Mouse (Mus musculus) heart, adult 2 months (tissue): ENCODE results near the gene Fastk. TPM values are rescaled to one million over a fixed set of nuclear protein-coding genes. Genes with fewer than 3 reads are reported as not detected.
A peak's percentile ranks its signal among the peaks of the same experiment; 100 is the strongest.
"Not testable (repeated sequence)": the region's sequence is repeated elsewhere in the genome, so short reads cannot be mapped to it uniquely, and the experiment has no call there.

Experiments used
- DNase-seq, 2 experiments: peaks; one replicate each; pipeline ENCODE4 v3.0.0; 2021
- H3K27ac ChIP-seq: fragments of 200-600 bp; 2 replicates; pipeline ENCODE4 v1.8.1; 2022
- H3K27me3 ChIP-seq: fragments of 200-500 bp; 2 replicates; pipeline ENCODE4 v1.6.1; 2012; ENCODE audit warnings: mild to moderate bottlenecking, low read length, inconsistent platforms, mixed read lengths; ENCODE audit not compliant: control insufficient read depth, insufficient read depth
- H3K36me3 ChIP-seq: fragments of 200-500 bp; 2 replicates; pipeline ENCODE4 v1.6.1; 2012; ENCODE audit warnings: low read length, inconsistent platforms; ENCODE audit not compliant: control insufficient read depth, insufficient read depth
- H3K4me1 ChIP-seq: fragments of 200-500 bp; 2 replicates; pipeline ENCODE4 v1.6.1; 2011; ENCODE audit warnings: low read length; ENCODE audit not compliant: control insufficient read depth, insufficient read depth
- H3K4me3 ChIP-seq: fragments of 200-600 bp; 2 replicates; pipeline ENCODE4 v1.8.1; 2022
- H3K79me2 ChIP-seq: fragments of 200-500 bp; replicated peaks from 2 replicates; pipeline ENCODE4 v1.6.1; 2012; ENCODE audit warnings: mild to moderate bottlenecking, inconsistent platforms, low read length, moderate library complexity, mixed read lengths; ENCODE audit not compliant: control insufficient read depth, insufficient read depth
- H3K9ac ChIP-seq: fragments of 200-500 bp; 2 replicates; pipeline ENCODE4 v1.6.1; 2012; ENCODE audit warnings: low read depth, mild to moderate bottlenecking, control low read depth, inconsistent platforms, low read length, mixed read lengths
- CTCF ChIP-seq: fragments of 200-600 bp; IDR thresholded peaks from 2 replicates; pipeline ENCODE4 v1.8.1; 2022; ENCODE audit warnings: antibody characterized with exemption, mild to moderate bottlenecking, moderate library complexity
- EP300 ChIP-seq: fragments of 200-500 bp; IDR thresholded peaks from 2 replicates; pipeline ENCODE4 v1.6.1; 2011; ENCODE audit warnings: low read depth, low read length, control low read depth; ENCODE audit not compliant: insufficient read depth
- POLR2A ChIP-seq: fragments of 200-500 bp; IDR thresholded peaks from 2 replicates; pipeline ENCODE4 v1.6.1; 2011; ENCODE audit warnings: mild to moderate bottlenecking, low read depth, low read length, control low read depth; ENCODE audit not compliant: insufficient read depth
- WGBS: fragments of 180-500 bp; shearing (Covaris S2); methylation state at CpG from one replicate; pipeline ENCODE4 v1.1.7; 2018; 5-methylcytosine and 5-hydroxymethylcytosine counted together
- intact Hi-C: fragments of 180-260 bp; cut with DNase I; formaldehyde crosslinking; loops from one replicate; pipeline ENCODE4 v1.15.1; 2025
- polyA plus RNA-seq: library from polyadenylated mRNA; depleted of rRNA; stranded (reverse); fragments of >200 nt; gene quantifications from 2 replicates; pipeline ENCODE4 v1.2.3, GENCODE M21; 2012
- total RNA-seq, 2 experiments: library from RNA; stranded (reverse); gene quantifications; 2 replicates each; pipeline ENCODE4 v1.2.3; 2021

Gene Fastk
- total and polyA plus RNA-seq, 3 experiments = 287 to 613 (median 328) TPM

GRCm38 (mm10) chr5:24404594-24405360 is 40.3 kb downstream of the Fastk start:
- 67% methylated on average over 6 of the region's 6 CpGs for WGBS
- Histone ChIP-seq H3K27ac (no peak overlapping the region), H3K79me2 (no peaks in the 10 kb centered on the region), H3K36me3 (no peaks in the 10 kb centered on the region), H3K27me3 (no peaks in the 10 kb centered on the region), H3K4me1 (no peaks in the 10 kb centered on the region; the same call in 1 of the 2 replicates), H3K9ac (no peak overlapping the region), H3K4me3 (no peak overlapping the region)
- TF ChIP-seq CTCF = no peak
- intact Hi-C loops = no loop called here
- no peak for DNase-seq

DNA sequence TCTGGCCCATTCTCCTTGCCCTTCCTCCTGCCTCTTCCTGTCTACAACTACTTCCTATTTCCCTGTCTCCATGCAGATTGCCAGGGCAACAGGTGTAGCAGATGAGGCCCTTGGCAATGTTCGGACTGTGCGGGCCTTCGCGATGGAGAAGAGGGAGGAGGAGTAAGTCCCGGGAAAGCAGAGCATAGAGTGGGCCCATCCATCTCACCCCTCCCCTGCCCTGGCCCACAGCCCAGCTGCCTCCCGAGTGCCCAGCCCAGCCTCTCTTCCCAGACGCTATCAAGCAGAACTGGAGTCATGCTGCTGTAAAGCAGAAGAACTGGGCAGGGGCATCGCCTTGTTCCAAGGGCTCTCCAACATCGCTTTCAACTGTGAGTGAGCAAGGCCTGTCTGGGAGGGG is 43.1 kb downstream of the Fastk start:
- Histone ChIP-seq H3K79me2 (no peaks in the 10 kb centered on the region), H3K27me3 (no peaks in the 10 kb centered on the region), H3K9ac (no peak overlapping the region), H3K4me1 (no peaks in the 10 kb centered on the region), H3K36me3 (no peaks in the 10 kb centered on the region), H3K27ac (no peak overlapping the region), H3K4me3 (no peak overlapping the region)
- intact Hi-C loops = no loop called here
- WGBS = 56% methylated on average over 9 of the region's 9 CpGs
- TF ChIP-seq POLR2A (no peak), EP300 (no peak), CTCF (no peak)
- DNase-seq = no peak

DNA sequence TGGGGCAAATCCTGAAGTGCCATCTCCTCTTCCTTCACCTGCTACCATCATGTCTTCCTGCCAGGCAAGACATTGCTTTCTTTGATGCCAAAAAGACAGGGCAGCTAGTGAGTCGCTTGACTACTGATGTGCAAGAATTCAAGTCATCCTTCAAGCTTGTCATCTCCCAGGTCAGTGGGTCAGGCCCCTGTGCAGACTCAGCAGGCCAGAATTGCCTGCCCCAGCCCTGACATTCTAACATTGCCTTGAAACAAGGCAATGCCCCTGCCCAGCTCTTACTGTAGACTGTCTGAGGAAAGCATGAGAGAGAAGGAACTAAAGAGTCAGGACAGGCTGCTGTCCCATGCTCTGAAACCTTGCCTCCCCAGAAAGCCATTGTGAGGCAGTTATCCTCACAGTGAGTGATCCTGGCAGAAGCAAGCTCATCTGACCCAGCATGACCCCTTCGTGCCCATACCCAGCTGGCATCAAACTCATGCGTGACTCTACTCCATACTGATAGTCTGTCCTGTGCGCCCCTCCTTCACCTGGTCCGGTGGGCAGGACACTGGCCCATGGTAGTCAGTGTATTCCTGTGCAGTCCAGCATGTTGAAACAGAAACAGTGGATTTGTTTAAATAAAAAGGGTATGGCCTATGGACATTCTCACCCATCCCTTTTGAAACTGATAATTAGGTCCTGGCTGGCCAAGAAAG is 44.0 kb downstream of the Fastk start:
- no peak overlapping the region for H3K27ac ChIP-seq
- H3K27me3 ChIP-seq = no peaks in the 10 kb centered on the region
- no peak for DNase-seq
- no peaks in the 10 kb centered on the region for H3K36me3 ChIP-seq
- no peaks in the 10 kb centered on the region for H3K4me1 ChIP-seq
- H3K9ac ChIP-seq = no peak overlapping the region
- 79% methylated on average over 5 of the region's 5 CpGs for WGBS
- intact Hi-C loops = no loop called here
- no peak overlapping the region for H3K4me3 ChIP-seq
- no peaks in the 10 kb centered on the region for H3K79me2 ChIP-seq
- TF ChIP-seq CTCF (no peak), POLR2A (no peak), EP300 (no peak)

GRCm38 (mm10) chr5:24400362-24400761 is 44.7 kb downstream of the Fastk start:
- no peak overlapping the region for H3K4me3 ChIP-seq
- no peaks in the 10 kb centered on the region for H3K27me3 ChIP-seq
- H3K4me1 ChIP-seq = no peaks in the 10 kb centered on the region
- intact Hi-C loops = no loop called here
- DNase-seq = no peak
- no peak overlapping the region for H3K9ac ChIP-seq
- no peak for TF ChIP-seq POLR2A
- 86% methylated on average over 11 of the region's 11 CpGs for WGBS
- no peak overlapping the region for H3K27ac ChIP-seq
- no peaks in the 10 kb centered on the region for H3K36me3 ChIP-seq
- no peaks in the 10 kb centered on the region for H3K79me2 ChIP-seq

GRCm38 (mm10) chr5:24399686-24400085 is 45.4 kb downstream of the Fastk start:
- Histone ChIP-seq H3K4me1 (no peaks in the 10 kb centered on the region), H3K27me3 (no peaks in the 10 kb centered on the region), H3K4me3 (no peak overlapping the region), H3K9ac (no peak overlapping the region), H3K79me2 (no peaks in the 10 kb centered on the region), H3K36me3 (no peaks in the 10 kb centered on the region), H3K27ac (no peak overlapping the region)
- TF ChIP-seq POLR2A = no peak
- no peak for TF ChIP-seq EP300
- no peak for TF ChIP-seq CTCF
- DNase-seq = no peak
- WGBS = 74% methylated on average over 10 of the region's 10 CpGs
- intact Hi-C loops = no loop called here

GRCm38 (mm10) chr5:24396254-24396653 is 48.8 kb downstream of the Fastk start:
- H3K9ac ChIP-seq, DNase-seq, H3K79me2 ChIP-seq, H3K4me1 ChIP-seq, H3K27me3 ChIP-seq, H3K27ac ChIP-seq, intact Hi-C loops, H3K4me3 ChIP-seq, H3K36me3 ChIP-seq: not testable (repeated sequence)
- WGBS = 88% methylated on average over 6 of the region's 6 CpGs
- peak; percentile 57 for TF ChIP-seq CTCF
